In genomic region chr14:119831165-119832011, GRCm38 (mm10) we compare ENCODE assay signal across 8 mouse cellular contexts.
DNase-seq lines count a peak whose midpoint lies in the region; ATAC-seq lines count a peak whose summit lies in the region.

No protein-coding gene starts in this region.

- no peaks in the 10 kb centered on the region for H3K9me3 ChIP-seq in heart, embryonic 16.5 days (replicated peaks; ENCODE audit: control insufficient read depth, low read length)
- no peaks in the 10 kb centered on the region for H3K9me3 ChIP-seq in embryonic facial prominence, embryonic 12.5 days
- no peaks in the 10 kb centered on the region for H3K9me3 ChIP-seq in hindbrain, embryonic 10.5 days
- no peaks in the 10 kb centered on the region for H3K9me3 ChIP-seq in midbrain, embryonic 13.5 days

- H3K9ac ChIP-seq in heart, embryonic 16.5 days (ENCODE audit: low read length), result no peak overlapping the region
- H3K9ac ChIP-seq in embryonic facial prominence, embryonic 12.5 days, result no peak overlapping the region
- H3K9ac ChIP-seq in midbrain, embryonic 13.5 days (replicated peaks), result peak overlapping the region; percentile 23; the same call in 1 of the 2 replicates

- H3K27ac ChIP-seq in heart, embryonic 16.5 days (ENCODE audit: low read length), result no peak overlapping the region
- H3K27ac ChIP-seq in embryonic facial prominence, embryonic 12.5 days, result no peak overlapping the region
- peak overlapping the region; percentile 12; the same call in 1 of the 2 replicates for H3K27ac ChIP-seq in hindbrain, embryonic 10.5 days
- peak overlapping the region; percentile 58 for H3K27ac ChIP-seq in midbrain, embryonic 13.5 days

- peak overlapping the region; percentile 15 for H3K4me3 ChIP-seq in heart, embryonic 16.5 days (ENCODE audit: low read length)
- H3K4me3 ChIP-seq in embryonic facial prominence, embryonic 12.5 days, result no peak overlapping the region
- H3K4me3 ChIP-seq in hindbrain, embryonic 10.5 days, result no peak overlapping the region
- peak overlapping the region; percentile 6; the same call in 1 of the 2 replicates for H3K4me3 ChIP-seq in midbrain, embryonic 13.5 days (replicated peaks)

- no peak for DNase-seq in heart, adult 18-20 months
- DNase-seq in hindbrain, embryonic 10.5 days (ENCODE audit: low spot score), result no peak
- DNase-seq in layer of hippocampus, postnatal 36 days, result no peak
- no peak for DNase-seq in left cerebral cortex, adult 11 months (ENCODE audit: low spot score)
- DNase-seq in thymus, postnatal 25 days, result no peak

- WGBS in heart, embryonic 16.5 days, result 33% methylated on average over 19 of the region's 19 CpGs
- 36% methylated on average over 19 of the region's 19 CpGs for WGBS in embryonic facial prominence, embryonic 12.5 days
- 50% methylated on average over 19 of the region's 19 CpGs for WGBS in hindbrain, embryonic 10.5 days
- 35% methylated on average over 19 of the region's 19 CpGs for WGBS in midbrain, embryonic 13.5 days

- no peak for ATAC-seq in heart, embryonic 16.5 days (replicated peaks; ENCODE audit: extremely low read depth, insufficient read depth, low FRiP score)
- ATAC-seq in embryonic facial prominence, embryonic 12.5 days (ENCODE audit: insufficient number of reproducible peaks, insufficient read depth, low FRiP score, low TSS enrichment), result peak; percentile 87
- ATAC-seq in midbrain, embryonic 13.5 days, result peak; percentile 92

- peak overlapping the region; percentile 57 for H3K4me2 ChIP-seq in heart, embryonic 16.5 days (ENCODE audit: low read depth, low read length)
- H3K4me2 ChIP-seq in embryonic facial prominence, embryonic 12.5 days (replicated peaks), result peak overlapping the region; percentile 27
- peak overlapping the region; percentile 37 for H3K4me2 ChIP-seq in midbrain, embryonic 13.5 days (replicated peaks)

- H3K36me3 ChIP-seq in heart, embryonic 16.5 days (ENCODE audit: control insufficient read depth, insufficient read depth), result no peaks in the 10 kb centered on the region
- H3K36me3 ChIP-seq in embryonic facial prominence, embryonic 12.5 days, result no peaks in the 10 kb centered on the region
- H3K36me3 ChIP-seq in hindbrain, embryonic 10.5 days, result no peaks in the 10 kb centered on the region
- H3K36me3 ChIP-seq in midbrain, embryonic 13.5 days, result no peaks in the 10 kb centered on the region

- no peaks in the 10 kb centered on the region for H3K27me3 ChIP-seq in heart, embryonic 16.5 days (ENCODE audit: control insufficient read depth, insufficient read depth, low read length)
- H3K27me3 ChIP-seq in embryonic facial prominence, embryonic 12.5 days, result no peaks in the 10 kb centered on the region
- no peaks in the 10 kb centered on the region for H3K27me3 ChIP-seq in hindbrain, embryonic 10.5 days (ENCODE audit: insufficient read depth, poor library complexity, severe bottlenecking)
- H3K27me3 ChIP-seq in midbrain, embryonic 13.5 days, result no peaks in the 10 kb centered on the region

- H3K4me1 ChIP-seq in heart, embryonic 16.5 days (ENCODE audit: control insufficient read depth, insufficient read depth, low read length), result peaks cover 4% of the 10 kb centered on the region; the same call in 1 of the 2 replicates
- H3K4me1 ChIP-seq in embryonic facial prominence, embryonic 12.5 days, result peaks cover 7% of the 10 kb centered on the region; the same call in 1 of the 2 replicates
- H3K4me1 ChIP-seq in hindbrain, embryonic 10.5 days (replicated peaks), result peaks cover 25% of the 10 kb centered on the region
- peaks cover 42% of the 10 kb centered on the region for H3K4me1 ChIP-seq in midbrain, embryonic 13.5 days (replicated peaks)

Comparison
In these comparisons a context has a peak if more than half of its experiments do, and no peak if none do; other contexts are left out.
1. H3K27ac ChIP-seq: peak in hindbrain, embryonic 10.5 days (single experiment) and midbrain, embryonic 13.5 days (single experiment); none in heart, embryonic 16.5 days (single experiment) and embryonic facial prominence, embryonic 12.5 days (single experiment).
2. H3K4me3 ChIP-seq: peak in heart, embryonic 16.5 days (single experiment) and midbrain, embryonic 13.5 days (single experiment); none in embryonic facial prominence, embryonic 12.5 days (single experiment) and hindbrain, embryonic 10.5 days (single experiment).
3. Peak in every context shown above with its lines, with median percentiles within 50 percentile points of each other: H3K4me2 ChIP-seq.